Mouse (Mus musculus) cerebellum, postnatal 36 days (tissue): ENCODE measurements around the gene Gtpbp3.
A peak's percentile ranks its signal among the peaks of the same experiment; 100 is the strongest.

ENCODE experiments used
- DNase-seq, 2 experiments: peaks; one replicate each; pipeline ENCODE4 v3.0.0; 2021 to 2022; ENCODE audit warnings: mixed read lengths in 2 of 2

Gtpbp3 gene

GRCm38 (mm10) chr8:71535663-71536062, 47.8 kb downstream of the Gtpbp3 start:
- DNase-seq, result no peak

- no peak for DNase-seq
Measured at GRCm38 (mm10) chr8:71537028-71537867, 49.3 kb downstream of the Gtpbp3 start, which contains the start of gene Bst2. TSS of gene Bst2 (minus strand) at chr8:71537456.

GRCm38 (mm10) chr8:71542632-71543343, 54.9 kb downstream of the Gtpbp3 start, which contains the start of gene Mvb12a:
TSS of gene Mvb12a (plus strand) at chr8:71542922.
- DNase-seq, result peak; percentile 96

- no peak for DNase-seq
Measured at GRCm38 (mm10) chr8:71543755-71544154, 55.9 kb downstream of the Gtpbp3 start.

GRCm38 (mm10) chr8:71545053-71545452, 57.1 kb downstream of the Gtpbp3 start:
- no peak for DNase-seq

- no peak for DNase-seq
Measured at GRCm38 (mm10) chr8:71547590-71547989, 59.7 kb downstream of the Gtpbp3 start.
